Mouse (Mus musculus) liver, postnatal 0 days (tissue): ENCODE results near the gene Has1. TPM values are rescaled to one million over a fixed set of nuclear protein-coding genes. Genes with fewer than 3 reads are reported as not detected.

Source experiments
- ATAC-seq: fragments of 200-750 bp; cut with Nextera tagmentation; 2 replicates; pipeline ENCODE4 v1.8.0; 2017; ENCODE audit warnings: mild to moderate bottlenecking, moderate library complexity
- DNase-seq: peaks from one replicate; pipeline ENCODE4 v3.0.0-alpha.2; 2016
- H3K27ac ChIP-seq: fragments of 300-500 bp; sonication (generic); 2 replicates; pipeline ENCODE4 v1.5.1; 2014; ENCODE audit warnings: antibody characterized with exemption, moderate library complexity, mild to moderate bottlenecking, low read depth
- H3K27me3 ChIP-seq: fragments of 300-500 bp; sonication (generic); 2 replicates; pipeline ENCODE4 v1.6.1; 2014; ENCODE audit warnings: low read length, control low read depth, mixed read lengths; ENCODE audit not compliant: insufficient read depth
- H3K36me3 ChIP-seq: fragments of 300-500 bp; sonication (generic); replicated peaks from 2 replicates; pipeline ENCODE4 v1.6.1; 2014; ENCODE audit warnings: mild to moderate bottlenecking, control low read depth, low read length, moderate library complexity, mixed read lengths; ENCODE audit not compliant: insufficient read depth
- H3K4me1 ChIP-seq: fragments of 300-500 bp; sonication (generic); 2 replicates; pipeline ENCODE4 v1.6.1; 2014; ENCODE audit warnings: antibody characterized with exemption, mild to moderate bottlenecking, control low read depth; ENCODE audit not compliant: insufficient read depth
- H3K4me2 ChIP-seq: fragments of 300-500 bp; sonication (generic); 2 replicates; pipeline ENCODE4 v1.6.1; 2014; ENCODE audit warnings: low read depth, mild to moderate bottlenecking, low read length, moderate library complexity, mixed read lengths
- H3K4me3 ChIP-seq: fragments of 300-500 bp; sonication (generic); 2 replicates; pipeline ENCODE4 v1.5.1; 2014; ENCODE audit warnings: low read depth, low read length
- H3K9ac ChIP-seq: fragments of 300-500 bp; sonication (generic); replicated peaks from 2 replicates; pipeline ENCODE4 v1.6.1; 2014; ENCODE audit warnings: mild to moderate bottlenecking, moderate library complexity
- H3K9me3 ChIP-seq: fragments of 300-500 bp; sonication (generic); 2 replicates; pipeline ENCODE4 v1.6.1; 2016; ENCODE audit warnings: mild to moderate bottlenecking, control low read depth, low read length, mixed read lengths
- CTCF ChIP-seq: sonication (generic); IDR thresholded peaks from 2 replicates; pipeline ENCODE4 v1.5.1; 2016; ENCODE audit warnings: antibody characterized with exemption, low read depth
- EP300 ChIP-seq: IDR thresholded peaks from 2 replicates; pipeline ENCODE4 v1.6.1; 2016; ENCODE audit warnings: antibody characterized with exemption, low read depth, mild to moderate bottlenecking
- WGBS: fragments of 180-500 bp; shearing (Covaris S2); extraction: QIAGEN DNeasy Blood & Tissue Kit; methylation state at CpG from one replicate; pipeline ENCODE4 v1.1.7; 2014; ENCODE audit not compliant: insufficient replicate concordance; 5-methylcytosine and 5-hydroxymethylcytosine counted together
- polyA plus RNA-seq: library from polyadenylated mRNA; unstranded; fragments of >200 nt; fragmentation: Nextera tagmentation; extraction: Ambion mirVana; gene quantifications from 2 replicates; pipeline ENCODE4 v1.2.1, GENCODE M21; 2015

The Has1 gene
- polyA plus RNA-seq, 1 experiment from 2014 or later = 0.09 TPM

DNA sequence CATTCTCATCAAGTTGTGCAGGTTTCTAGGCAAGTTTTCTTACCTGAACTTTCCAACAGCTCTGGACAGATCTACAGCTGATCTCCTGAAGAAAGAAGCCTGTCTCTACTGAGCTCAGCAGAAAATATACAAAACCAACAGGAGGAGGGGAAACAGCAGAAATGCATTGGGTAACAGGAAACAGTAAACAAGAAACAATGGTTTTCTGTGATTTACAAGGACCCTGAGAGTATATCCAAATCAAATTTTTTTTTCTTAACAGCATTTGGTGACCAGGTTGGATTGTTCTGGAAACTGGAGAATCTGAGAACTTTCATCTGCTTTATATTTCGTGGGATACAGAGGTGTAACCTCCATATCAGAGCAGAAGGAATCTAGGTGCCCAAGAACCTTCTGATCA lies 28.8 kb upstream of the Has1 start, which contains the start of gene Fpr1:
Fpr1 (minus strand) TSS at position 101 of the 400 bp plus-strand sequence.
- WGBS = 37% methylated on average over 1 of the region's 1 CpGs
- peak within 1 kb of the TSS; percentile 26; the same call in 1 of the 2 replicates for H3K27ac ChIP-seq
- TF ChIP-seq EP300 (no peak), CTCF (no peak)

DNA sequence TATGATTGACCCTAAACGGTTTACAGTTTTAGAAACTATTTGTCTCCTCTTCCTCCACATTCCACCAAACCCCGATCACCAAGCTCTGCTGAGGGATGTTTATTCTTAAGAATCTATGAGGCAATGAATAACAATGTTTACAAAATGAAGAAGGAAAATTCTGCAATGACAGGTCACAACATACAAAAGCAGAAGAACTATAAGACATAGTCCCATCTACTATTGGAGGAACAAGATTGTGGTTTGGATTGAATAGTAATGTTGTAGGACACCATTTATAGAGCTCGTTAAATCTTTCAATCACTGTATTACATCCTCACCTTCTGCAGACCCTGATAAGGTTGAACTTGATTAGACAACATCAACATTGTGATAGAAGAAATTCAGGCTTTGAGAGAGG lies 27.7 kb upstream of the Has1 start:
- H3K27ac ChIP-seq = 0 out of 2 replicates have a peak overlapping the region, but pooled peaks have one; percentile 22
- no peak for DNase-seq

More for the DNA sequence above, 28.8 kb upstream of the Has1 start, which contains the start of gene Fpr1:
- Histone ChIP-seq H3K4me3 (peak within 1 kb of the TSS; percentile 19), H3K4me1 (no peaks in the 10 kb centered on the region), H3K27me3 (no peaks in the 10 kb centered on the region), H3K4me2 (peak within 1 kb of the TSS; percentile 28; the same call in 1 of the 2 replicates), H3K9me3 (no peaks in the 10 kb centered on the region), H3K9ac (no peak within 1 kb of the TSS; the same call in 1 of the 2 replicates), H3K36me3 (no peaks in the 10 kb centered on the region)
- ATAC-seq (no peak), DNase-seq (no peak)

DNA sequence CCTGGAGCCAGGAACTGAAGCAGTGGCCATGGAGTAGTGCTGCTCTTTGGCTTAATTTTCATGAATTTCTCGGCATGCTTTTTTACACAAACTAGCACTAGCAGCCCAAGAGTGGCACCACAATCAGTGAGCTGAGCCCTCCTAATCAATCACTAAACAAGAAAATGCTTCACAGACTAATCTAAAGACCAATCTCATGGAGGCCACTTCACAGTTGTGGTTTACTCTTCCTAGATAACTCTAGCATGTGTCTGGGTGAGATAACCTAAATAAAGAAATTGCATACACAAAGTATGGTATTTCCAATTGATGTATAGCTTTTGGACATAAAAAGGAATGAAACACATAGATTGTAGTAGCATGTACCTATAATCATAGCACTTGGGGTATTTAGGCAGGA lies 24.3 kb upstream of the Has1 start:
- H3K4me1 ChIP-seq = no peaks in the 10 kb centered on the region
- no peak for TF ChIP-seq EP300
- no peak for TF ChIP-seq CTCF
- no peak for DNase-seq
- no peaks in the 10 kb centered on the region for H3K9me3 ChIP-seq
- H3K27ac ChIP-seq = no peak overlapping the region
- H3K4me3 ChIP-seq = no peak overlapping the region
- H3K9ac ChIP-seq = no peak overlapping the region
- WGBS = 62% methylated on average over 1 of the region's 1 CpGs
- H3K4me2 ChIP-seq = no peak overlapping the region
- ATAC-seq = no peak
- no peaks in the 10 kb centered on the region for H3K36me3 ChIP-seq
- H3K27me3 ChIP-seq = no peaks in the 10 kb centered on the region

More for the DNA sequence above, 27.7 kb upstream of the Has1 start:
- ATAC-seq = no peak
- H3K4me1 ChIP-seq = no peaks in the 10 kb centered on the region
- WGBS = 59% methylated on average over 3 of the region's 3 CpGs
- no peaks in the 10 kb centered on the region for H3K36me3 ChIP-seq
- no peak for TF ChIP-seq CTCF
- TF ChIP-seq EP300 = no peak
- H3K4me3 ChIP-seq = peak overlapping the region; percentile 19
- no peaks in the 10 kb centered on the region for H3K9me3 ChIP-seq
- H3K4me2 ChIP-seq = no peak overlapping the region
- H3K9ac ChIP-seq = no peak overlapping the region; the same call in 1 of the 2 replicates
- H3K27me3 ChIP-seq = no peaks in the 10 kb centered on the region

DNA sequence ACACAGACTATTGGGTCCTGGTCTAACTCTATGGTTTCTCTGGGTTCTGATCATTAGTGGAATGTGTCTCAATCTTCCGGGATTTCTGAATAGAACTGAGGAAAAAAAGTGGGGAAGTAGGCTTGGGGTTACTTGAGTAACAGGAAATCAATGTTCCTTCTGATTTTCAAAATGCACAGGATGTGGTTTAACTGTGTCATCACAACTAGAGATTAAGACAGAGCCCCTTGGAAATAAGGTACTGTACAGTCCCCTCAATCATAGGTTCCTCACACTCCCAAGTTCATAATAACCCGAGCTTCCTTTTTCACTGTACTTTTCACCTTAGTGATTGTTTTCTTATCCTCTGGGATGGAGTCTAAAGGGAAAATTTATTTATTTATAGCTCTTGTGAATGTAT lies 16.7 kb upstream of the Has1 start:
- 0 out of 2 replicates have a peak, but pooled peaks cover 4% of the 10 kb centered on the region for H3K4me1 ChIP-seq
- no peaks in the 10 kb centered on the region for H3K27me3 ChIP-seq
- TF ChIP-seq EP300 = peak; percentile 77
- TF ChIP-seq CTCF = no peak
- H3K9ac ChIP-seq = no peak overlapping the region
- peak; percentile 68 for ATAC-seq
- no peaks in the 10 kb centered on the region for H3K9me3 ChIP-seq
- H3K4me2 ChIP-seq = no peak overlapping the region
- no peaks in the 10 kb centered on the region for H3K36me3 ChIP-seq
- DNase-seq = no peak
- peak overlapping the region; percentile 56 for H3K27ac ChIP-seq
- WGBS = 31% methylated on average over 2 of the region's 2 CpGs
- H3K4me3 ChIP-seq = no peak overlapping the region

DNA sequence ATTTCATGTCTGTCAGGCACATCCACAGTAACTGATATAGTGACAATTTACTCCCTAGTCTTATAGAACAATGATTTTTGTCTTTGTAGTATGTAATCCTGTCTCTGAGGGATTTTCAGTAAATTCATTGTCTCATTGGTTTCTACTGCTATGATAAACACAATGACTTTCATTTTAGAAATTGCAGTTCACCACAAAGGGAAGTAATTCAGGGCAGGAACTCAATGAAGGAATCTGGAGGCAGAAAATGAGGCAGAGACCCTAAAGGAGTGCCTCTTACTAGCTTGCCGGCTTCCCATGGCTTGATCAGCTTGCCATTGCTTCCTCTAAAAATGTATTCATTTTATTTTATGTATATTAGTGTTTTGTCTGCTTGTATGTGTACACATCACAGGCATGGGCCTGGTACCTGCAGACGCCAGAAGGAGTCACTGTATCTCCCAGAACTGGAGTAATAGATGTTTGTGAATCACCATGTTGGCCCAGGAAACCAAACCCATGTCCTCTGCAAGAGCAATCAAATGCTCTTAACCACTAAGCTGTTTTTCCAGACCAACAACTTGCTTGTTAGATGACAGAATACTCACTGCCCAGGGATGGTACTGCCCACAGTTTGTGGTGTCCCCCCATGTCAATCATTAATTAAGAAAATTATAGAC lies 16.0 kb upstream of the Has1 start:
- Histone ChIP-seq H3K4me3 (no peak overlapping the region), H3K4me2 (0 out of 2 replicates have a peak overlapping the region, but pooled peaks have one; percentile 16), H3K27me3 (no peaks in the 10 kb centered on the region), H3K27ac (peak overlapping the region; percentile 56), H3K36me3 (no peaks in the 10 kb centered on the region), H3K4me1 (peaks cover 7% of the 10 kb centered on the region; the same call in 1 of the 2 replicates), H3K9ac (no peak overlapping the region), H3K9me3 (no peaks in the 10 kb centered on the region)
- TF ChIP-seq EP300 (no peak), CTCF (no peak)
- ATAC-seq (no peak), DNase-seq (no peak)
- WGBS = 32% methylated on average over 2 of the region's 2 CpGs

DNA sequence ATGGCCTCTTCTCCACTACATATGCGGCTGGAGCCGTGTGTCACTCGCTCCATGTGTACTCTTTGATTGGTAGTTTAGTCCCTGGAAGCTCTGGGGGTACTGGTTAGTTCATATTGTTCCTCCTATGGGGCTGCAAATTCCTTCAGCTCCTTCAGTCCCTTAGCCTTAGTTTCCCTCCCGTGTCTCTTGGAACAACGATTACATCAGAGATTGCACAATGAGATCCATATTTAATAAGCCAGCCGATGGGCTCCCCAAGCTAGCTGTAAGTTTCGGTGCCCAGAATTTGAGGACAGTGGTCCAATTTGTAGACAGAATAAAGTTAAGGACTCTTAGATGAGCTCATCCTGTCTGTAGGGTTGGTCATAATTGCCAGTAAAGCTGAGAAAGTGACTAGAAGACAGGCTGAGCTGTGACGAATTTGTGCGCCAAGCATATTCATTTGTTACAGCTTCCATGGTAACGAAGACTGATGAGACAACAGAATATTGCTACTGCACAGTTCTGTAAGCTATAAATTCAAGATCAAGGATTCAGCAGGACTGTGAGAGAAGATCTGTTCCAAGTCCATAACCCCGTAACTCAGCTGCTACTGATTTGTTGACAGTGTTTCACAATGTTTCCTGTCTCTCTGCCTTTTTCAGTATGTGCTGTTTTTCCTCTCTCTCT lies 11.9 kb upstream of the Has1 start:
- 59% methylated on average over 11 of the region's 11 CpGs for WGBS

More for the DNA sequence above, 11.9 kb upstream of the Has1 start:
- Histone ChIP-seq H3K27ac (no peak overlapping the region), H3K4me3 (no peak overlapping the region), H3K27me3 (no peaks in the 10 kb centered on the region), H3K9ac (no peak overlapping the region), H3K9me3 (no peaks in the 10 kb centered on the region), H3K36me3 (no peaks in the 10 kb centered on the region), H3K4me2 (no peak overlapping the region), H3K4me1 (peaks cover 15% of the 10 kb centered on the region)
- no peak for TF ChIP-seq CTCF
- no peak for TF ChIP-seq EP300
- ATAC-seq (peak; percentile 59), DNase-seq (no peak)
